Mouse (Mus musculus) G1E (cell line): ENCODE results near the gene Tshz2. TPM values are rescaled to one million over a fixed set of nuclear protein-coding genes. Genes with fewer than 3 reads are reported as not detected.
"Not testable (repeated sequence)": the region's sequence is repeated elsewhere in the genome, so short reads cannot be mapped to it uniquely, and the experiment has no call there.

Experiments used
- ATAC-seq: 2 replicates; pipeline ENCODE4 v1.8.0; 2016; ENCODE audit warnings: mild to moderate bottlenecking; ENCODE audit not compliant: insufficient number of reproducible peaks, poor library complexity, low FRiP score, severe bottlenecking; ENCODE audit errors: extremely low read depth
- DNase-seq: peaks from one replicate; pipeline ENCODE4 v3.0.0; 2012; ENCODE audit warnings: low spot score
- H3K27me3 ChIP-seq: 2 replicates; pipeline ENCODE4 v1.6.1; 2012; ENCODE audit warnings: mild to moderate bottlenecking, low read length, inconsistent platforms; ENCODE audit not compliant: insufficient read depth
- H3K36me3 ChIP-seq: replicated peaks from 2 replicates; pipeline ENCODE3; 2012; ENCODE audit warnings: mild to moderate bottlenecking, inconsistent platforms
- H3K4me1 ChIP-seq: 2 replicates; pipeline ENCODE4 v1.6.1; 2012; ENCODE audit warnings: low read depth, low read length, inconsistent platforms, mixed read lengths; ENCODE audit not compliant: insufficient read depth
- H3K4me3 ChIP-seq: 2 replicates; pipeline ENCODE4 v1.5.1; 2012; ENCODE audit warnings: low read depth, mild to moderate bottlenecking, inconsistent platforms, low read length, moderate library complexity, mixed read lengths
- H3K9me3 ChIP-seq: replicated peaks from 2 replicates; pipeline ENCODE4 v1.6.1; 2012; ENCODE audit warnings: inconsistent platforms
- CTCF ChIP-seq: IDR thresholded peaks from 2 replicates; pipeline ENCODE4 v1.5.1; 2012; ENCODE audit warnings: low read depth, low read length, inconsistent platforms, mixed read lengths
- GATA1 ChIP-seq: IDR thresholded peaks from 2 replicates; pipeline ENCODE4 v1.6.1; 2012; ENCODE audit warnings: borderline replicate concordance, low read length, inconsistent platforms, mixed read lengths
- GATA2 ChIP-seq: IDR thresholded peaks from 2 replicates; pipeline ENCODE4 v1.6.1; 2012; ENCODE audit warnings: low read depth, low read length, inconsistent platforms, borderline replicate concordance
- POLR2AphosphoS5 ChIP-seq: IDR thresholded peaks from 2 replicates; pipeline ENCODE4 v1.6.1; 2012; ENCODE audit warnings: low read depth, low read length, inconsistent platforms; ENCODE audit not compliant: insufficient replicate concordance
- TAL1 ChIP-seq: conservative IDR thresholded peaks from 2 replicates; pipeline ENCODE4 v1.6.1; 2012; ENCODE audit warnings: low read depth, low read length, inconsistent platforms, mixed read lengths
- polyA plus RNA-seq: library from polyadenylated mRNA; stranded (reverse); fragments of >175 nt; gene quantifications from 2 replicates; pipeline ENCODE4 v1.2.3, GENCODE M21; 2012
- total RNA-seq, 2 experiments: library from RNA; stranded (forward) in 1 of 2; stranded (reverse) in 1 of 2; fragments of 200-1000 nt in 1 of 2; fragments of >200 nt in 1 of 2; fragmentation: Nextera tagmentation in 1 of 2; gene quantifications; 2 replicates each; pipeline ENCODE4 v1.2.3; 2014 to 2017

Gene Tshz2
- total and polyA plus RNA-seq, 3 experiments = 0.16 TPM; not detected in 2

- no peaks in the 10 kb centered on the region for H3K36me3 ChIP-seq
- peaks cover 73% of the 10 kb centered on the region for H3K9me3 ChIP-seq
- DNase-seq = no peak
- TF ChIP-seq POLR2AphosphoS5 (no peak), TAL1 (no peak), GATA2 (no peak), CTCF (no peak), GATA1 (no peak)
- ATAC-seq = no peak
- H3K27me3 ChIP-seq = no peaks in the 10 kb centered on the region
- no peak overlapping the region for H3K4me3 ChIP-seq
- H3K4me1 ChIP-seq = no peaks in the 10 kb centered on the region
Observed at GRCm38 (mm10) chr2:169767281-169767680, 134.5 kb downstream of the Tshz2 start.

GRCm38 (mm10) chr2:169775078-169775477, 142.3 kb downstream of the Tshz2 start:
- Histone ChIP-seq H3K36me3 (no peaks in the 10 kb centered on the region), H3K4me1 (no peaks in the 10 kb centered on the region), H3K9me3 (peaks cover 80% of the 10 kb centered on the region), H3K4me3 (no peak overlapping the region), H3K27me3 (no peaks in the 10 kb centered on the region)
- no peak for TF ChIP-seq CTCF
- no peak for TF ChIP-seq TAL1
- TF ChIP-seq GATA2 = no peak
- TF ChIP-seq GATA1 = no peak
- TF ChIP-seq POLR2AphosphoS5 = no peak
- no peak for DNase-seq
- ATAC-seq = no peak

GRCm38 (mm10) chr2:169777242-169777641, 144.4 kb downstream of the Tshz2 start:
- DNase-seq (no peak), ATAC-seq (no peak)
- Histone ChIP-seq H3K36me3 (no peaks in the 10 kb centered on the region), H3K27me3 (no peaks in the 10 kb centered on the region), H3K4me3 (no peak overlapping the region), H3K9me3 (peaks cover 82% of the 10 kb centered on the region), H3K4me1 (no peaks in the 10 kb centered on the region)
- no peak for TF ChIP-seq POLR2AphosphoS5
- TF ChIP-seq CTCF = no peak
- TF ChIP-seq GATA2 = no peak
- no peak for TF ChIP-seq GATA1
- no peak for TF ChIP-seq TAL1

GRCm38 (mm10) chr2:169777764-169778163, 145.0 kb downstream of the Tshz2 start:
- DNase-seq (no peak), ATAC-seq (no peak)
- Histone ChIP-seq H3K4me1 (no peaks in the 10 kb centered on the region), H3K4me3 (no peak overlapping the region), H3K27me3 (no peaks in the 10 kb centered on the region), H3K36me3 (no peaks in the 10 kb centered on the region), H3K9me3 (peaks cover 82% of the 10 kb centered on the region)
- TF ChIP-seq GATA2 = no peak
- TF ChIP-seq TAL1 = no peak
- no peak for TF ChIP-seq POLR2AphosphoS5
- TF ChIP-seq GATA1 = no peak
- TF ChIP-seq CTCF = no peak

- H3K27me3 ChIP-seq = no peaks in the 10 kb centered on the region
- H3K4me3 ChIP-seq = no peak overlapping the region
- H3K4me1 ChIP-seq = no peaks in the 10 kb centered on the region
- DNase-seq = no peak
- H3K9me3 ChIP-seq = peaks cover 87% of the 10 kb centered on the region
- TF ChIP-seq TAL1 (no peak), CTCF (no peak), GATA1 (no peak), GATA2 (no peak), POLR2AphosphoS5 (no peak)
- no peaks in the 10 kb centered on the region for H3K36me3 ChIP-seq
- no peak for ATAC-seq
Observed at GRCm38 (mm10) chr2:169778740-169779345, 146.0 kb downstream of the Tshz2 start.

GRCm38 (mm10) chr2:169781671-169782070, 148.9 kb downstream of the Tshz2 start:
- H3K36me3 ChIP-seq, H3K4me1 ChIP-seq, DNase-seq, H3K27me3 ChIP-seq, ATAC-seq, H3K4me3 ChIP-seq: not testable (repeated sequence)
- H3K9me3 ChIP-seq = peaks cover 84% of the 10 kb centered on the region

- Histone ChIP-seq H3K27me3 (no peaks in the 10 kb centered on the region), H3K36me3 (no peaks in the 10 kb centered on the region), H3K9me3 (peaks cover 86% of the 10 kb centered on the region), H3K4me1 (no peaks in the 10 kb centered on the region), H3K4me3 (no peak overlapping the region)
- TF ChIP-seq GATA2 (no peak), CTCF (no peak), TAL1 (no peak)
- DNase-seq (no peak), ATAC-seq (no peak)
Observed at GRCm38 (mm10) chr2:169782874-169783680, 150.3 kb downstream of the Tshz2 start.
